Mouse (Mus musculus): ENCODE data around the gene Ints6l. TPM values are rescaled to one million over a fixed set of nuclear protein-coding genes. Genes with fewer than 3 reads are reported as not detected.

Gene Ints6l
- polyA plus RNA-seq (2014; fragmentation: Nextera tagmentation; extraction: Ambion mirVana) = 27.8 and 29.9 TPM in 2 replicates

GRCm38 (mm10) chrX:56454671-56455371 is at the start of gene Ints6l:
Gene Ints6l, plus strand, starts transcription at chrX:56454857.
- H3K9me3 ChIP-seq (ENCODE audit: low read depth, low read length) = no peaks in the 10 kb centered on the region

GRCm38 (mm10) chrX:56405482-56405881 is 49.2 kb upstream of the Ints6l start:
- no peak for DNase-seq
- no peaks in the 10 kb centered on the region for H3K4me1 ChIP-seq (ENCODE audit: insufficient read depth)
- H3K27me3 ChIP-seq (ENCODE audit: insufficient read depth, low read length) = no peaks in the 10 kb centered on the region
- H3K9me3 ChIP-seq (ENCODE audit: low read depth, low read length) = no peaks in the 10 kb centered on the region
- H3K4me3 ChIP-seq (ENCODE audit: low read depth, low read length) = no peak overlapping the region
- 50% methylated on average over 1 of the region's 1 CpGs for WGBS
- TF ChIP-seq CTCF (IDR thresholded peaks at IDR 0.05; ENCODE audit: low read depth) = no peak
- no peak overlapping the region for H3K27ac ChIP-seq (ENCODE audit: low read depth)
- no peak overlapping the region for H3K4me2 ChIP-seq
- no peak overlapping the region for H3K9ac ChIP-seq
- H3K36me3 ChIP-seq (ENCODE audit: insufficient read depth) = no peaks in the 10 kb centered on the region
- no peak for ATAC-seq (ENCODE audit: insufficient read depth)

More at GRCm38 (mm10) chrX:56454671-56455371, at the start of gene Ints6l:
- Histone ChIP-seq H3K27ac (ENCODE audit: low read depth) (peak within 1 kb of the TSS; percentile 90), H3K4me1 (ENCODE audit: insufficient read depth) (no peaks in the 10 kb centered on the region), H3K4me2 (peak within 1 kb of the TSS; percentile 61), H3K27me3 (ENCODE audit: insufficient read depth, low read length) (no peaks in the 10 kb centered on the region), H3K36me3 (ENCODE audit: insufficient read depth) (no peaks in the 10 kb centered on the region), H3K4me3 (ENCODE audit: low read depth, low read length) (peak within 1 kb of the TSS; percentile 59), H3K9ac (peak within 1 kb of the TSS; percentile 74)
- no peak for TF ChIP-seq CTCF (IDR thresholded peaks at IDR 0.05; ENCODE audit: low read depth)
- 4% methylated on average over 22 of the region's 22 CpGs for WGBS
- DNase-seq (peak; percentile 89), ATAC-seq (ENCODE audit: insufficient read depth) (peak; percentile 87)

GRCm38 (mm10) chrX:56406128-56406527 is 48.5 kb upstream of the Ints6l start:
- Histone ChIP-seq H3K9me3 (ENCODE audit: low read depth, low read length) (no peaks in the 10 kb centered on the region), H3K4me3 (ENCODE audit: low read depth, low read length) (no peak overlapping the region), H3K27ac (ENCODE audit: low read depth) (no peak overlapping the region), H3K36me3 (ENCODE audit: insufficient read depth) (no peaks in the 10 kb centered on the region), H3K4me1 (ENCODE audit: insufficient read depth) (no peaks in the 10 kb centered on the region), H3K27me3 (ENCODE audit: insufficient read depth, low read length) (no peaks in the 10 kb centered on the region), H3K9ac (no peak overlapping the region), H3K4me2 (no peak overlapping the region)
- ATAC-seq (ENCODE audit: insufficient read depth) = no peak
- WGBS = 52% methylated on average over 5 of the region's 5 CpGs
- TF ChIP-seq CTCF (IDR thresholded peaks at IDR 0.05; ENCODE audit: low read depth) = no peak
- no peak for DNase-seq

- TF ChIP-seq CTCF (IDR thresholded peaks at IDR 0.05; ENCODE audit: low read depth) = no peak
- no peak overlapping the region for H3K27ac ChIP-seq (ENCODE audit: low read depth)
- H3K4me2 ChIP-seq = no peak overlapping the region
- DNase-seq (no peak), ATAC-seq (ENCODE audit: insufficient read depth) (no peak)
- H3K36me3 ChIP-seq (ENCODE audit: insufficient read depth) = no peaks in the 10 kb centered on the region
- 72% methylated on average over 3 of the region's 3 CpGs for WGBS
- no peaks in the 10 kb centered on the region for H3K9me3 ChIP-seq (ENCODE audit: low read depth, low read length)
- H3K4me3 ChIP-seq (ENCODE audit: low read depth, low read length) = no peak overlapping the region
- no peaks in the 10 kb centered on the region for H3K4me1 ChIP-seq (ENCODE audit: insufficient read depth)
- no peak overlapping the region for H3K9ac ChIP-seq
- no peaks in the 10 kb centered on the region for H3K27me3 ChIP-seq (ENCODE audit: insufficient read depth, low read length)
Measured at GRCm38 (mm10) chrX:56416277-56416676, 38.4 kb upstream of the Ints6l start.

GRCm38 (mm10) chrX:56417541-56417940 is 37.1 kb upstream of the Ints6l start:
- Histone ChIP-seq H3K9me3 (ENCODE audit: low read depth, low read length) (no peaks in the 10 kb centered on the region), H3K36me3 (ENCODE audit: insufficient read depth) (no peaks in the 10 kb centered on the region), H3K9ac (no peak overlapping the region), H3K27me3 (ENCODE audit: insufficient read depth, low read length) (no peaks in the 10 kb centered on the region), H3K27ac (ENCODE audit: low read depth) (no peak overlapping the region), H3K4me3 (ENCODE audit: low read depth, low read length) (no peak overlapping the region), H3K4me1 (ENCODE audit: insufficient read depth) (no peaks in the 10 kb centered on the region), H3K4me2 (no peak overlapping the region)
- TF ChIP-seq CTCF (IDR thresholded peaks at IDR 0.05; ENCODE audit: low read depth) = no peak; the same call in 1 of the 2 replicates
- ATAC-seq (ENCODE audit: insufficient read depth) (no peak), DNase-seq (no peak)
- WGBS = 71% methylated on average over 4 of the region's 4 CpGs

GRCm38 (mm10) chrX:56430601-56431000 is 24.1 kb upstream of the Ints6l start:
- ATAC-seq (ENCODE audit: insufficient read depth) = no peak
- Histone ChIP-seq H3K36me3 (ENCODE audit: insufficient read depth) (no peaks in the 10 kb centered on the region), H3K4me2 (no peak overlapping the region), H3K4me3 (ENCODE audit: low read depth, low read length) (no peak overlapping the region), H3K9ac (no peak overlapping the region), H3K27me3 (ENCODE audit: insufficient read depth, low read length) (no peaks in the 10 kb centered on the region), H3K4me1 (ENCODE audit: insufficient read depth) (no peaks in the 10 kb centered on the region), H3K27ac (ENCODE audit: low read depth) (no peak overlapping the region), H3K9me3 (ENCODE audit: low read depth, low read length) (no peaks in the 10 kb centered on the region)
- no peak for DNase-seq
- 51% methylated on average over 2 of the region's 2 CpGs for WGBS
- TF ChIP-seq CTCF (IDR thresholded peaks at IDR 0.05; ENCODE audit: low read depth) = peak; percentile 41

GRCm38 (mm10) chrX:56435758-56436283 is 18.8 kb upstream of the Ints6l start:
- Histone ChIP-seq H3K9me3 (ENCODE audit: low read depth, low read length) (no peaks in the 10 kb centered on the region), H3K4me2 (no peak overlapping the region), H3K27me3 (ENCODE audit: insufficient read depth, low read length) (no peaks in the 10 kb centered on the region), H3K4me3 (ENCODE audit: low read depth, low read length) (no peak overlapping the region), H3K36me3 (ENCODE audit: insufficient read depth) (no peaks in the 10 kb centered on the region), H3K4me1 (ENCODE audit: insufficient read depth) (no peaks in the 10 kb centered on the region), H3K9ac (no peak overlapping the region), H3K27ac (ENCODE audit: low read depth) (no peak overlapping the region)
- ATAC-seq (ENCODE audit: insufficient read depth) = no peak
- DNase-seq = no peak
- 67% methylated on average over 7 of the region's 7 CpGs for WGBS
- TF ChIP-seq CTCF (IDR thresholded peaks at IDR 0.05; ENCODE audit: low read depth) = no peak

All from lung, embryonic 14.5 days (tissue).